Mouse (Mus musculus): ENCODE data around the gene Gpr82. TPM values are rescaled to one million over a fixed set of nuclear protein-coding genes. Genes with fewer than 3 reads are reported as not detected.
A peak's percentile ranks its signal among the peaks of the same experiment; 100 is the strongest.

Gpr82 gene
- polyA plus RNA-seq, 1 experiment from 2014 or later = 0.07 TPM

- WGBS = 68% methylated on average over 6 of the region's 6 CpGs
- Histone ChIP-seq H3K4me1 (ENCODE audit: insufficient read depth, low read depth, low read length) (no peaks in the 10 kb centered on the region; the same call in 1 of the 2 replicates), H3K9me3 (ENCODE audit: low read length) (no peaks in the 10 kb centered on the region), H3K27me3 (replicated peaks; ENCODE audit: insufficient read depth, low read length) (no peaks in the 10 kb centered on the region), H3K4me2 (replicated peaks; ENCODE audit: low read depth, low read length) (no peak overlapping the region), H3K27ac (ENCODE audit: low read length) (no peak overlapping the region), H3K4me3 (ENCODE audit: low read depth, low read length) (no peak overlapping the region), H3K9ac (replicated peaks; ENCODE audit: low read depth) (no peak overlapping the region), H3K36me3 (ENCODE audit: insufficient read depth, low read length) (no peaks in the 10 kb centered on the region)
- TF ChIP-seq EP300 (IDR thresholded peaks at IDR 0.05) = no peak
- ATAC-seq = no peak
- peak; percentile 9 for DNase-seq (ENCODE audit: low spot score)
Measured at GRCm38 (mm10) chrX:13655906-13656305, 5.3 kb upstream of the Gpr82 start.

GRCm38 (mm10) chrX:13656721-13657120, 4.4 kb upstream of the Gpr82 start:
- Histone ChIP-seq H3K4me3 (ENCODE audit: low read depth, low read length) (no peak overlapping the region), H3K27ac (ENCODE audit: low read length) (no peak overlapping the region), H3K4me2 (replicated peaks; ENCODE audit: low read depth, low read length) (no peak overlapping the region), H3K9ac (replicated peaks; ENCODE audit: low read depth) (no peak overlapping the region), H3K4me1 (ENCODE audit: insufficient read depth, low read depth, low read length) (no peaks in the 10 kb centered on the region; the same call in 1 of the 2 replicates), H3K9me3 (ENCODE audit: low read length) (no peaks in the 10 kb centered on the region), H3K27me3 (replicated peaks; ENCODE audit: insufficient read depth, low read length) (no peaks in the 10 kb centered on the region), H3K36me3 (ENCODE audit: insufficient read depth, low read length) (no peaks in the 10 kb centered on the region)
- DNase-seq (ENCODE audit: low spot score) (peak; percentile 73), ATAC-seq (no peak)
- TF ChIP-seq CTCF (IDR thresholded peaks at IDR 0.05) (peak; percentile 68), EP300 (IDR thresholded peaks at IDR 0.05) (no peak)
- 0% methylated on average over 1 of the region's 1 CpGs for WGBS

DNA sequence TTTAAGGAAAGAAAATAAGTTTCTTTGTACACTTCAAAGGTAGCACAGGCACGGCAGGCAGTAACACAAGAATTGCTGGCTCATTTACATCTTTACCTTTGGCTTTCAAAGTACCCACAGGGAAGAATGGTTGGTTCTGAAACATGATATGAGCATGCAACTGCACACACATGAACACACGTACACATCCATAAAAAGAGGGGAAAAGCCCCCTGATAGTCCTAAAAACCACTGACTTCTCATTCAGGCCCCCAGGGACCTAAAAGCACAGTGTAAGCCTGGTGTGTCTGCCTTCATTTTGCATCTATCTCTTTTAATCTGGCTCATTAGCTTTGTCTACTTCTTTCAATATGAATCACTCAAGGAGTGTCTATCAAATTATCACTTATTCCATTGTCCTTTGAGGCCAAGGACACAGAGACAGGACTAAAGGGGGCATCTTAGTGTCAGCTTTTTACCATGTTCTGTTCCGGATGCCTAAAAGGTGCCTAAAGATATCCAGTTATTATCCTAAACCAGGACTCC, 2.5 kb upstream of the Gpr82 start:
- Histone ChIP-seq H3K36me3 (ENCODE audit: insufficient read depth, low read length) (no peaks in the 10 kb centered on the region), H3K9ac (replicated peaks; ENCODE audit: low read depth) (no peak overlapping the region), H3K4me1 (ENCODE audit: insufficient read depth, low read depth, low read length) (no peaks in the 10 kb centered on the region; the same call in 1 of the 2 replicates), H3K27ac (ENCODE audit: low read length) (no peak overlapping the region), H3K4me3 (ENCODE audit: low read depth, low read length) (no peak overlapping the region), H3K9me3 (ENCODE audit: low read length) (no peaks in the 10 kb centered on the region), H3K27me3 (replicated peaks; ENCODE audit: insufficient read depth, low read length) (no peaks in the 10 kb centered on the region), H3K4me2 (replicated peaks; ENCODE audit: low read depth, low read length) (no peak overlapping the region)
- WGBS = 91% methylated on average over 3 of the region's 3 CpGs
- ATAC-seq (no peak), DNase-seq (ENCODE audit: low spot score) (no peak)
- TF ChIP-seq EP300 (IDR thresholded peaks at IDR 0.05) = no peak
- TF ChIP-seq CTCF (IDR thresholded peaks at IDR 0.05) = no peak

GRCm38 (mm10) chrX:13659201-13659890, 1.8 kb upstream of the Gpr82 start:
- H3K9me3 ChIP-seq (ENCODE audit: low read length) = no peaks in the 10 kb centered on the region
- WGBS = 66% methylated on average over 4 of the region's 4 CpGs
- no peaks in the 10 kb centered on the region for H3K27me3 ChIP-seq (replicated peaks; ENCODE audit: insufficient read depth, low read length)
- no peak overlapping the region for H3K27ac ChIP-seq (ENCODE audit: low read length)
- H3K4me3 ChIP-seq (ENCODE audit: low read depth, low read length) = no peak overlapping the region
- no peaks in the 10 kb centered on the region for H3K36me3 ChIP-seq (ENCODE audit: insufficient read depth, low read length)
- ATAC-seq (no peak), DNase-seq (ENCODE audit: low spot score) (no peak)
- no peak overlapping the region for H3K4me2 ChIP-seq (replicated peaks; ENCODE audit: low read depth, low read length)
- H3K9ac ChIP-seq (replicated peaks; ENCODE audit: low read depth) = no peak overlapping the region
- TF ChIP-seq EP300 (IDR thresholded peaks at IDR 0.05) = no peak
- TF ChIP-seq CTCF (IDR thresholded peaks at IDR 0.05) = no peak
- no peaks in the 10 kb centered on the region; the same call in 1 of the 2 replicates for H3K4me1 ChIP-seq (ENCODE audit: insufficient read depth, low read depth, low read length)

- H3K27ac ChIP-seq (ENCODE audit: low read length) = no peak overlapping the region
- ATAC-seq (no peak), DNase-seq (ENCODE audit: low spot score) (no peak)
- H3K36me3 ChIP-seq (ENCODE audit: insufficient read depth, low read length) = no peaks in the 10 kb centered on the region
- TF ChIP-seq EP300 (IDR thresholded peaks at IDR 0.05) = no peak
- TF ChIP-seq CTCF (IDR thresholded peaks at IDR 0.05) = no peak
- 72% methylated on average over 5 of the region's 5 CpGs for WGBS
- no peak overlapping the region for H3K9ac ChIP-seq (replicated peaks; ENCODE audit: low read depth)
- H3K4me3 ChIP-seq (ENCODE audit: low read depth, low read length) = no peak overlapping the region
- no peaks in the 10 kb centered on the region for H3K4me1 ChIP-seq (ENCODE audit: insufficient read depth, low read depth, low read length)
- H3K4me2 ChIP-seq (replicated peaks; ENCODE audit: low read depth, low read length) = no peak overlapping the region
- no peaks in the 10 kb centered on the region for H3K27me3 ChIP-seq (replicated peaks; ENCODE audit: insufficient read depth, low read length)
- H3K9me3 ChIP-seq (ENCODE audit: low read length) = no peaks in the 10 kb centered on the region
Measured at GRCm38 (mm10) chrX:13668867-13669266, 7.7 kb downstream of the Gpr82 start.

- Histone ChIP-seq H3K4me2 (replicated peaks; ENCODE audit: low read depth, low read length) (no peak overlapping the region), H3K4me1 (ENCODE audit: insufficient read depth, low read depth, low read length) (no peaks in the 10 kb centered on the region), H3K4me3 (ENCODE audit: low read depth, low read length) (no peak overlapping the region), H3K27me3 (replicated peaks; ENCODE audit: insufficient read depth, low read length) (no peaks in the 10 kb centered on the region), H3K27ac (ENCODE audit: low read length) (no peak overlapping the region), H3K9ac (replicated peaks; ENCODE audit: low read depth) (no peak overlapping the region), H3K36me3 (ENCODE audit: insufficient read depth, low read length) (no peaks in the 10 kb centered on the region), H3K9me3 (ENCODE audit: low read length) (no peaks in the 10 kb centered on the region)
- DNase-seq (ENCODE audit: low spot score) (no peak), ATAC-seq (no peak)
- 77% methylated on average over 3 of the region's 3 CpGs for WGBS
- no peak for TF ChIP-seq EP300 (IDR thresholded peaks at IDR 0.05)
- no peak for TF ChIP-seq CTCF (IDR thresholded peaks at IDR 0.05)
Measured at GRCm38 (mm10) chrX:13670342-13670741, 9.2 kb downstream of the Gpr82 start.

All from lung, postnatal 0 days (tissue).